Mouse (Mus musculus) stomach, postnatal 0 days (tissue): ENCODE measurements around the gene Cfap97d1.

Experiments
- CTCF ChIP-seq: IDR thresholded peaks from 2 replicates; pipeline ENCODE4 v1.5.1; 2016; ENCODE audit warnings: antibody characterized with exemption, low read depth, mild to moderate bottlenecking, moderate library complexity
- EP300 ChIP-seq: optimal IDR thresholded peaks from 2 replicates; pipeline ENCODE3; 2016; ENCODE audit warnings: antibody characterized with exemption

DNA sequence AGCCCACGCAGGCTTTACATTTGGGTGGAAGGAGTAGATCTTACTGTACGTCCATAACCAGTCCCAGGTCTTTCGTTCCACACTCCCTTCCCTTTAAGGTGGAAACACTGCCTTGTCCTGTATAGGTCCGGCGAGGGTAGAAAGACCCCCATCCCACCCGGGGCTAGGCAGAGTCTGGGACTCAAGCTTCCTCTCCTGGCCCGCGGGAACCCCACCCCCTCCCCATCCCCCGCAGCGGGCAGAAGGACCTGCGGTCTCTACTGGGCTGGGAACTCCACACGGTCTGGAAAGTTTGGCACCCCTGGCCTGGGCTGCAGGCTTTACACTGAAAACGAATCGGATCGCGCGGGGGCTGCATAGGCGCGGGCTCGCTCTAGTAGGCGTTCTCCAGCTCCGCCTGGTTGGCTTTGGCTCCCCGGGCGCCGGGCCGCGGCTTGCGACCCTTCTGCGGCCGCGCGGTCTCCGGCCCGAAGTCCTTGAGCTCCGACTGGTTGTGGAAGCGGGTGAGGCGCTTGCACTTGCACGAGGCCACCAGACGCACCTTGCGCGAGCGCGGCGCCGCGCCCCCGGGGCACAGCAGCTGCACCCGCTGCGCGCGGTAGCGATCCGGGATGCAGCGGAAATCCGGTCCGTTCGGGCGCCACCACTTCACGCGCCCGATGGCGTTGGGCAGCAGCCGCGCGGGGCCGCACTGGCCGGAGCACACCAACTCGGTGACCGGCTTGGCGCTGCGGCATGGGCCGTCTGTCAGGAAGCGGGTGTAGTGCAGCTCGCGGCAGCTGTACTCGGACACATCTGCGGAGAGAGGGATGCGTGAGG is 20.4 kb upstream of the Cfap97d1 start:
- TF ChIP-seq EP300 (no peak), CTCF (no peak)
